Mouse (Mus musculus): ENCODE data around the gene Pyroxd2. TPM values are rescaled to one million over a fixed set of nuclear protein-coding genes. Genes with fewer than 3 reads are reported as not detected.

Pyroxd2 gene
- polyA plus RNA-seq, 1 experiment, result 68.9 TPM

DNA sequence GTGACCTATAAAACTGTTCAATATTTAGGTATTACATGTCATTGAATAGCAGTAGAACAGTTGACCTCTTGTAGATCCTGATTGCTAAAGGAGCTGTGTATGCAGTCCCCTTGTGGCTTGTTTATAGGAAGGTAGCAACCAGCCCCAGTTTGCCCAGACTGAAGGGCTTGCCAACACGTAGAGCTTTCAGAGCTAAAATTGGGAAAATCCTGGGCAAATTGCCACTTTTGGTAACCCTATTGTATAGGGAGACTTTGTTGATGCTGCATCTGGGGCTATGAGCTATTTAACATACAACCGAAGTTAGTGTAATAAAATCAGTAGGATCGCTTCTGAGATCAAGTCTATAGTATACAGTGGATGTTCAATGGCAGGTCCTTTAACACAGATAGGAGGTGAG is 34.5 kb downstream of the Pyroxd2 start:
- TF ChIP-seq CTCF (conservative IDR thresholded peaks at IDR 0.05; ENCODE audit: insufficient read depth, insufficient read length, low read depth, low read length), result no peak
- no peak for TF ChIP-seq POLR2A (IDR thresholded peaks at IDR 0.05; ENCODE audit: low read depth, low read length)
- Histone ChIP-seq H3K27ac (ENCODE audit: insufficient read depth, low read depth, low read length) (no peak overlapping the region), H3K4me3 (ENCODE audit: insufficient read depth, low read depth, low read length) (no peak overlapping the region), H3K4me1 (ENCODE audit: control insufficient read depth, insufficient read depth, low read length) (no peaks in the 10 kb centered on the region), H3K27me3 (replicated peaks; ENCODE audit: control insufficient read depth, insufficient read depth, low read length) (no peaks in the 10 kb centered on the region), H3K36me3 (ENCODE audit: control insufficient read depth, insufficient read depth, low read length) (no peaks in the 10 kb centered on the region)
- no peak for DNase-seq
- 89% methylated on average over 3 of the region's 3 CpGs for WGBS

DNA sequence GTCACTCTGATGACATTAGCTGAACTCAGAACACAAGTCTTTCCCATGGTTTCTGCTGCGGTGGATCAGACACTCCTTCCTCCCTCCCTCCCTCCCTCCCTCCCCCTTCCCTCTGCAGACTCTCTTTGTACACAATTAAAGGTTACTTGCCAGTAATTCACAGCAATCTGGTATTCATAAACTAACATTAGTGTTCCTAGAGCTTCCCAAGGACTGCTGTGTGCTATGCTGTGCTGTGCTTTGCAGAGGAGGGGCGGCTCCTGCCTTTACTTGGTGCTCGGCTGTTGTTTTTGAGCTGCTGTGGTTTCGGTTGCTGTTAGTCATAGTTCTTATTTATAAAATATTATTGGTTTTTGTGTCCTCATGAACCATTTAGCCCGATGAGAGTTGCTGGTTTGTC is 34.9 kb downstream of the Pyroxd2 start:
- 63% methylated on average over 5 of the region's 5 CpGs for WGBS
- no peak overlapping the region for H3K27ac ChIP-seq (ENCODE audit: insufficient read depth, low read depth, low read length)
- H3K4me3 ChIP-seq (ENCODE audit: insufficient read depth, low read depth, low read length), result no peak overlapping the region
- no peaks in the 10 kb centered on the region for H3K27me3 ChIP-seq (replicated peaks; ENCODE audit: control insufficient read depth, insufficient read depth, low read length)
- no peak for TF ChIP-seq POLR2A (IDR thresholded peaks at IDR 0.05; ENCODE audit: low read depth, low read length)
- H3K4me1 ChIP-seq (ENCODE audit: control insufficient read depth, insufficient read depth, low read length), result no peaks in the 10 kb centered on the region
- H3K36me3 ChIP-seq (ENCODE audit: control insufficient read depth, insufficient read depth, low read length), result no peaks in the 10 kb centered on the region
- DNase-seq, result no peak

DNA sequence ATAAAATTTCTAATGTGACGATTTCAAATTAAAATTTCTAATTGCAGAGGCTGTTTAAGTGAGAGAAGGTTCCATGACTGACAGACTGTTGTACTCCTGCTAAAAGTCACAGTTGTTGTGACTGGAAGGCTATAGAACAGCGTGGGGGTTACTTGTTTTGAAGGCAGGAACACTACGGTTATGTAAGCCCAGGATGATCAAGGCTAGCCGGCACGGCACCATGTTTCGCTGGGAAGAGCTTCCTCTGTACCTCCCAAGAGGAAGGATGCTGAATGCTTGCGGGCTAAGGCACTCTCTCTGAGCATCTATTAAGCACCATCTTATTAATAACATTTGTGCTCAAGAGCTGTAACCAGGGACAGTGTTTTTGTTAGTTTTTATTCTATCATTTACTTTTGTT is 36.1 kb downstream of the Pyroxd2 start:
- Histone ChIP-seq H3K4me1 (ENCODE audit: control insufficient read depth, insufficient read depth, low read length) (no peaks in the 10 kb centered on the region), H3K36me3 (ENCODE audit: control insufficient read depth, insufficient read depth, low read length) (no peaks in the 10 kb centered on the region), H3K27ac (ENCODE audit: insufficient read depth, low read depth, low read length) (no peak overlapping the region), H3K4me3 (ENCODE audit: insufficient read depth, low read depth, low read length) (no peak overlapping the region), H3K27me3 (replicated peaks; ENCODE audit: control insufficient read depth, insufficient read depth, low read length) (no peaks in the 10 kb centered on the region)
- DNase-seq, result no peak
- TF ChIP-seq POLR2A (IDR thresholded peaks at IDR 0.05; ENCODE audit: low read depth, low read length) (no peak), CTCF (conservative IDR thresholded peaks at IDR 0.05; ENCODE audit: insufficient read depth, insufficient read length, low read depth, low read length) (no peak)
- 64% methylated on average over 7 of the region's 7 CpGs for WGBS

DNA sequence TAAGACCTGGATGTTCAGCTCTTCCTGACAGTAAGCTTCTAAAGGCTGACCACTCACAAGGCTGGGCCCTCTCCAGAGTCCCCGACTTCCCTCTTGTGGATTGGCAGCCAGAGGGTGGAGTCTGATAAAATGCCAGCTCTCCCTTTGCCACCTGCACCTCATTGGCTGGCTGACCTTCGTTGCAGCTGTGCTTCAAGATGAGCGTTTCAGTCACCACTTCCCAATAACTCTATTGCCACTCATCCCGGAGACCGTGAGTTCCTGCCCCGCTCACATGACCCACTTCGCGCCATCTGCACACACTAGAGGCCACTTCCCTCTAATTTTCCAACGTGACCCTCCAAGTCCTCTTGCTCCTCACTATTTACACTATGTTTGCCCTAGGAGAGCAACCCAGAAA is 38.8 kb downstream of the Pyroxd2 start:
- TF ChIP-seq CTCF (conservative IDR thresholded peaks at IDR 0.05; ENCODE audit: insufficient read depth, insufficient read length, low read depth, low read length) (no peak), POLR2A (IDR thresholded peaks at IDR 0.05; ENCODE audit: low read depth, low read length) (no peak)
- no peak for DNase-seq
- Histone ChIP-seq H3K4me3 (ENCODE audit: insufficient read depth, low read depth, low read length) (no peak overlapping the region), H3K4me1 (ENCODE audit: control insufficient read depth, insufficient read depth, low read length) (no peaks in the 10 kb centered on the region), H3K27ac (ENCODE audit: insufficient read depth, low read depth, low read length) (no peak overlapping the region), H3K36me3 (ENCODE audit: control insufficient read depth, insufficient read depth, low read length) (no peaks in the 10 kb centered on the region), H3K27me3 (replicated peaks; ENCODE audit: control insufficient read depth, insufficient read depth, low read length) (no peaks in the 10 kb centered on the region)
- 83% methylated on average over 9 of the region's 9 CpGs for WGBS

- WGBS, result 82% methylated on average over 8 of the region's 10 CpGs
- no peak overlapping the region for H3K27ac ChIP-seq (ENCODE audit: insufficient read depth, low read depth, low read length)
- TF ChIP-seq CTCF (conservative IDR thresholded peaks at IDR 0.05; ENCODE audit: insufficient read depth, insufficient read length, low read depth, low read length) (no peak), POLR2A (IDR thresholded peaks at IDR 0.05; ENCODE audit: low read depth, low read length) (no peak)
- H3K4me1 ChIP-seq (ENCODE audit: control insufficient read depth, insufficient read depth, low read length), result no peaks in the 10 kb centered on the region
- no peaks in the 10 kb centered on the region for H3K36me3 ChIP-seq (ENCODE audit: control insufficient read depth, insufficient read depth, low read length)
- H3K4me3 ChIP-seq (ENCODE audit: insufficient read depth, low read depth, low read length), result no peak overlapping the region
- no peaks in the 10 kb centered on the region for H3K27me3 ChIP-seq (replicated peaks; ENCODE audit: control insufficient read depth, insufficient read depth, low read length)
- no peak for DNase-seq
These were observed 53.1 kb downstream of the Pyroxd2 start for GRCm38 (mm10) chr19:42699426-42699825.

DNA sequence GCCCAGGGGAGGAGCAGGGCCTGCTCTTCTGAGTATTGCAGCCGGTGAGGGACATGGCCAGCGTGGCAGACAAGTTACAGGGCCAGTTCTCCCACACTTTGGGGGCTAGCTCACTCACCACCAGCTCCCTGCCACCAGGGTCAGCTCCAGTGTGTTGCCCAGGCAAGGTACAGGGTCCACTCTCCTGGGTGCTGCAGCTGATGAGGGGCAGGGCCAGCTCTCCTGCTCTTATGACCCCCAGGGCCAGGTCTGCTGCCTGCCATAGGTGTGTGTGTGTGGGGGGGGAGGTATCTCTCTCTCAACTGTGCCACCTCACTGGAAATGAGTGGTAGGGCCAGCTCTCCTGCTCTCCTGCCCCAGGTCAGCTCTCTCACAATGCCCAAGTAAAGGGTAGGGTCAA is 54.0 kb downstream of the Pyroxd2 start:
- Histone ChIP-seq H3K36me3 (ENCODE audit: control insufficient read depth, insufficient read depth, low read length) (no peaks in the 10 kb centered on the region), H3K4me3 (ENCODE audit: insufficient read depth, low read depth, low read length) (no peak overlapping the region), H3K27ac (ENCODE audit: insufficient read depth, low read depth, low read length) (no peak overlapping the region), H3K27me3 (replicated peaks; ENCODE audit: control insufficient read depth, insufficient read depth, low read length) (no peaks in the 10 kb centered on the region), H3K4me1 (ENCODE audit: control insufficient read depth, insufficient read depth, low read length) (no peaks in the 10 kb centered on the region)
- WGBS, result 62% methylated on average over 2 of the region's 2 CpGs
- no peak for DNase-seq
- TF ChIP-seq CTCF (conservative IDR thresholded peaks at IDR 0.05; ENCODE audit: insufficient read depth, insufficient read length, low read depth, low read length) (no peak), POLR2A (IDR thresholded peaks at IDR 0.05; ENCODE audit: low read depth, low read length) (no peak)

- Histone ChIP-seq H3K4me3 (ENCODE audit: insufficient read depth, low read depth, low read length) (no peak overlapping the region), H3K36me3 (ENCODE audit: control insufficient read depth, insufficient read depth, low read length) (no peaks in the 10 kb centered on the region), H3K27ac (ENCODE audit: insufficient read depth, low read depth, low read length) (no peak overlapping the region), H3K27me3 (replicated peaks; ENCODE audit: control insufficient read depth, insufficient read depth, low read length) (no peaks in the 10 kb centered on the region), H3K4me1 (ENCODE audit: control insufficient read depth, insufficient read depth, low read length) (no peaks in the 10 kb centered on the region)
- DNase-seq, result no peak
- TF ChIP-seq POLR2A (IDR thresholded peaks at IDR 0.05; ENCODE audit: low read depth, low read length) (no peak), CTCF (conservative IDR thresholded peaks at IDR 0.05; ENCODE audit: insufficient read depth, insufficient read length, low read depth, low read length) (no peak)
- 56% methylated on average over 6 of the region's 6 CpGs for WGBS
These were observed 55.2 kb downstream of the Pyroxd2 start for GRCm38 (mm10) chr19:42697336-42697735.

DNA sequence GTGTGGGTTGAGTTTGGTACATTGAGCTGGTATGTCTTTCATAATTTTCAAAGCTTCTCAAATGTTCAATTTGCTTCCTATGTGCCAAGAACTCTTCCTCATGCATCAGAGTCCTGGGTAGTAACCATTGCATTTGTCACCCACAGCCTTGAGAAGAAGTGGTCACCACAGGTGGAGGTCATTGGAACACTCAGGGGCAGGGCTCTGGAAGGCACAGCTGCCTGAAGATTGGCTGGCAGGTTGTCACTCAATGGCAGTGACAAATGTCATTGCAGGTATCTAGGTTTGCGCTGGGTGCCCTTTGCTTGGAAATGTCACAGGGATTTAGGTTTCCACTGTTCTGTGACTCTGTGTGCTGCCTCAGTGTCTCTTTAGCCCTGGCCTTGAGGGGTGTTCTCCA is 62.3 kb downstream of the Pyroxd2 start:
- Histone ChIP-seq H3K27ac (ENCODE audit: insufficient read depth, low read depth, low read length) (no peak overlapping the region), H3K36me3 (ENCODE audit: control insufficient read depth, insufficient read depth, low read length) (no peaks in the 10 kb centered on the region), H3K4me1 (ENCODE audit: control insufficient read depth, insufficient read depth, low read length) (peaks cover 6% of the 10 kb centered on the region; the same call in 1 of the 2 replicates), H3K27me3 (replicated peaks; ENCODE audit: control insufficient read depth, insufficient read depth, low read length) (no peaks in the 10 kb centered on the region), H3K4me3 (ENCODE audit: insufficient read depth, low read depth, low read length) (no peak overlapping the region)
- 89% methylated on average over 1 of the region's 1 CpGs for WGBS
- no peak for DNase-seq
- TF ChIP-seq CTCF (conservative IDR thresholded peaks at IDR 0.05; ENCODE audit: insufficient read depth, insufficient read length, low read depth, low read length), result no peak
- TF ChIP-seq POLR2A (IDR thresholded peaks at IDR 0.05; ENCODE audit: low read depth, low read length), result no peak
